Mouse (Mus musculus) kidney, postnatal 36 days (tissue): ENCODE data around the gene 4931428L18Rik.

ENCODE experiments used
- DNase-seq, 2 experiments: peaks; one replicate each; pipeline ENCODE4 v3.0.0; 2021 to 2022; ENCODE audit warnings: mixed read lengths in 2 of 2

4931428L18Rik gene

DNA sequence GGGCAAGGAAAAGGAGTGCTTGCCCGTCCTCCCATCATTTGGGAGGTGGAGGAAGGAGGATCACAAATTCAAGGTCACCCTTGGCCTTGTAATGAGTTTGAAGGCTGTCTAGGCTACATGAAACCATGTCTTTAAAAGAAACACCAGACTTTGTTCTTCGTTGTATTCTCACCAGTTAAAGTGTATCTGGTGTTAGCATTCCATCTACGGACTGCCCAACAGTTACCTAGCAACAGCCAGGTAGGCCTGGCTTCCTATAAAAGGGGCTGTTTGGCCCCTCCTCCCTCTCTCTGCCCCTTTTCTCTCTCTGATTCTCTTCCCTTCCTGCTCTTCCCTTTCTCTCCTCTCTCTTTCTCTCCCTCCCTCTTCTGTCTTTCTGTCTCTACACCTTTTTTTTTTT is 71.9 kb downstream of the 4931428L18Rik start:
- no peak for DNase-seq

DNA sequence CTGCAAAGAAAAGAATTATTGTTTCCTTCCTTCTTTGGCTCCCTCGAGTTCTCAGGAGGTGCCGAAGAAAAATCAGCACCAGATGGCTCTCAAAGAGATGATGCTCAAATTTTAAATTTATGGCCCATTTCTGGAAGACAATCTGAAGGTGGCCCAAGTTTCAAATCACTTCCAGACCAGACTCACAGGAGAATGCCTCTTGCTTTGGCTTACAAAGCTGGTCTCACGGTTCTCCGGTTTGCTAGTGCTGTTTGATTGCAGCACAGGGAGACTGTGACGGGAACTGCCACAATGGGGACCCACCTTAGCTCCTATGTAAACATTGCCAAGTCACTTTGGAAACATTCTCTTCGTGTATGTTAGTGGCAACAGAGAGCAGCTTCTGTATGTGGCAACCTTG is 72.8 kb downstream of the 4931428L18Rik start:
- DNase-seq: no peak

DNA sequence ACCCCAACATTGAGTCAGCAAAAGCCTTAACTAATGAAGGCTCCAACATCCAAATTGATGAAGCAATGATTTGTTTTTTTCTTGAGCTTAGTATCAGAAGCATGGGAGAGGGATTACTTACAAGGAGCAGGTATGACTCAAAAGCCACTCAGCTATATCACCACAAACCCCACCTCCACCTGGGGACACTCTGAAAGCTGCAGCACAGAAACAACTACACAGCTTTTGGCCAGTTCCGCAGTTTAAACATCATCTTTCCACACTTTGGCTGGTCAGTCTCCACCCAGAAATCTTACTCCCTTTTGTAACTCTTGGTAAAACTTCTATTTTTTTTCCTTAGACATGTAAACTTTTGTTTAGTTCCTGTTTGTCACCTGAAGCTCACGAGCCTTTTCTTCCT is 78.9 kb downstream of the 4931428L18Rik start:
- DNase-seq: no peak

DNA sequence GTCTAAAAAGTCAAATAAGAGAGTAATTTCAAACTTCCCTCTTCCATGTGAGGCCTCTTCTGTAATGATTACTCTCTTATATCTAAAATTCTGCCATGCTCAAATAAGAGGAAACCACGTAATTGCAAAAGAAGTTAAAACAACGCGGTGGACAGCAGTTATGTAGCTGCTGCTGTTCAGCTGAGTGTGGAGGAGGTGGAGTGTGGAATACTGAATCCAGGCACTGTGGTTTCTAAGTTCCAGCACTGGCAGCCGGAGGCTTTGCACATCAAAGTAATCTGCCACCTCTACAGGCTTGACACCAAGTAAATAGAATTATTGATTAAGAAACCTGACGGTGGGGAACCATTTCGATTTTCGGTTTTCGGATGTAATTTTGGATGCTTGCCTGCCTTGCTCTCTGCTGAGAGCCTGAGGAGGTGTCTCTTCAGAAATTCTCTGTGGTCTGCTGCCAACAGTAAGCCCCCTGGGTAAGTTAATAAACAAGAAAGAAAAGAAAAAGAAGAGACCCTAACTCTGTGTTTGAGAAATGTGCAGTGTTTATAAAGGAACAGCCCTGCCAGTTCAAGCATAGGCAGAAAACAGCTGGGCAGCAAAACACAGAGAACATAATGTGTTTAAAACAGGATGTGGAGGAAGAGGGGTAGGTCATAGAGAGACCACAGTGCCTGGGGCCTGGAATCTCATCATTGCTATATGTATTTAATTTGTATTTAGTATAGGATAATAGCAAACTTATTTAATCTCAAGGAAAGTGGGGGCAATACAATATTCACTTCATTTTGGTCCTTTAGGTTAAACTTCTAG is 80.0 kb downstream of the 4931428L18Rik start:
- no peak for DNase-seq

DNA sequence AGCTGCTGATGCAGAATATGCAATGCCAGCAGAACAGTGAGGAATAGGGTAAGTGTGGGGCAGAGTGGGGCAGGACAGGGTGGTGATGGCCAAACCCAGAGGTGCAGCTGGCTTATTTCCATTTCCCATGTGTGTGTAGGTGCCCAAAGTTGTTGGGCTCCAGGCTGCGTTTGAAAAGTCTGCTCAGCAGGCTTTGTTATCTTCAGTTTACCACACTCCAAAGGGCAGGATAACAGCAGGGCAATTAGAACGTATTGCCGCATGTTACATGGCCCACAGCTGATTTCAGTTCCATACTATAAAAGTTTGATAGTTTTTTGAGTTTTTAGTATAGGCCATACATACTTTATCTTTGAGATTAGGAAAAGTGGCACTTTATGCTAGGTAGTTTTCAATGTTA is 84.1 kb downstream of the 4931428L18Rik start:
- no peak for DNase-seq

DNA sequence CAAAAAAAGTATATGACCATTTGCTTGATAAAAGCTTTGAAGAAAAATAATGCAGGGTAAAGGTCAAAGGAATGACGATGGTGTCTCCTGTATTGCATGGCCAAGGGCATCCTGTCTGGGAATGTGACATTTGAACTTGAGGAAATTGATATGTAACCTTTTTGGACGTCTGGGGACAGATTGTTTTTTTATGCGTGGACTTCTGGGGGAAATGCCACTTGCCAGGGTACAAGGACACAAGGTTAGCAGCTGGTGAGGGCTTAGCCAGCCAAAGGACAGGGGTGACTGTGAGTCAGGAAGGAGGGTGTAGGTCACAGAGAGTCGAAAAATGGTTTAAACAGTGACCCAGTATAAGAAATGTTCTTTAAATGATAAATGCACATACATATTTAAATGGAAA is 109.0 kb downstream of the 4931428L18Rik start:
- no peak for DNase-seq

DNA sequence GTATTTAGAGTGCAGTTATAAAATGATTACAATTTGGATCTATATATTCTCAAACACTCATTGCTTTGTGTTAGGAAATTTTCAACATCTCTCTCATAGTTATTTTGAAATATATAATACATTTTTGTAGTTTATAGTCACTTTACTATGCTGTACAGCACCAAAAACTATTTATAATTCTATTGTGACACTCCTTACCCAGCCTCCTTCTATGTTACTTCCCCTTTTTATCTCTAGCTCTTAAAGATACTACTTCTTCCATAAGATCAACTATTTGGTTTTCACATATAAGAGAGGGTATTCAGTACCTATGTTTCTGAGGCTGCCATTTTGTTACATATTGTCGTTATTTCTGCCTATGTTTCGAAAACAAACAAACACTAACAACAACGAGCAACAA is 114.5 kb downstream of the 4931428L18Rik start:
- DNase-seq: no peak

DNA sequence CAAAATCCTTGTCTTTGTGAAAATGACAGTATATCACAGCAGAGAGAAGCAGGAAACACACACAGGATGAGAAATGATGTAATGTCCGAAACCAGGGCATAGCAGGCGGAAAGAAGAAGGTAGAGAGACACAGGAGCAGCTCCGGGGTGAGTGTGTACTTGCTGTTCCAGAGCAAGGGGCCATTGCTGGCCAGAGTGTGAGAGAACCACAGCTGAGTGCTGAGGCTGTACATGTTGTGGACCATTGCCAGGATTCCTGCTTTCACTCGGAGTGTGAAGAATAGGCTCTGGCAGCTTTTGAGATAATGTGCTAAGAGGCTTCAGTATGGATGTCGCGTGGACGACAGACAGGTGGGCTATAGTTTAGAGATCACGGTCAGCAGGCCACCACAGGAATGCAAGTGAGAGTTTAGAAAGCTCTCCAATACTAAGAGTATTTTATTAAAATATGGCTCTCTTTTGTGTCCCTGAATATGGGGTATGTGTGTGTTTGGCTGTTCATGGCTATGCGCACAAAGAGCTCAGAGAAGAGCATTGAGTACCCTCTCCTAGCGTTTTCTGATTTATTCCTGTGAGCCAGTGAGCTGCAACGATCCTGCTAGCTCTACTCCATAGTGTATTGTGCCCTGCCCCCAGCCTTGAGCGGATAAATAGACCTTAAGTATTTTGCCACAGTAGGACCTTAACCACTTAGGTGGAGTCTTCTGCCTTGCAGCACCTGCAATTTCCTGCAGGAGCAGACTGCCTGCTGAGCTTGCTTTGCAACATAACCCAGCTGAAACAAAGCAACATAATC is 119.4 kb downstream of the 4931428L18Rik start:
- DNase-seq: peak in 1 of 2 experiments; percentile 5

DNA sequence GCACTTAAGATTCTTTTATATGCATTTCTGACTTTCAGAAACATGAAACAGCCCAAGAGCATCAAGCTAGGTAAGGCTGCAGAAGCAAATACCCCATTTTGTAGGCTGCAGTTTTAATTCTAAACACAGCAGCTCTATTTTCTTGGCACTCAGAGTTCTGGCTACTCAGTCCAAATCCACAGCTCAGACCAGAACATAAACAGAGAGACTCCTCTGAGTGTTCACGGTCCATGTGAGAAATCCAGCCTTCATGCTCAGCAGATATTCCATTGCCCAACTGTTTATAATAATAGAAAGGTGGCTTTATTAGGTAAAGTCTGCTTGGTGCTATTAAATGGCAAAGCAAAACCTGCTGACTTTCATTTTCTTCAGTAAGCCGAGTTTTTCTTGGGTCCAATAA is 120.2 kb downstream of the 4931428L18Rik start:
- no peak for DNase-seq

DNA sequence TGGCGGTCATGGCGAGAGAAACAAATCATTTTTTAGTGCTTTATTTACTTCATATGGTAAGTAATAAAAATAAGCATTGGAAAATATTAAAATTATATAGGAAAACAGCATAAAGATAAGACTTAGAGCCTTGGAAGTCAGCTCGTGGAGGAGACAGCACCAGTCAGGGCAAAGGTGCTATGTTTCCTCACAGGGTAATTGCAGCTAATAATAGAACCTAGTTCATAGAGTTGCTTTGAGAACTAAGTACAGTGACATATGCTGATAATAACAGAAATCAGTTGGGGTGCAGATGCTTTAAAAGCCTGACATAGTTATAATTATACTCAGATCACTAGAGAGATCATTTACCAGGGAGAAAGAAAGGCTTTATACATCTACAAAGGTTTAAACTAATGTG is 125.3 kb downstream of the 4931428L18Rik start:
- no peak for DNase-seq

DNA sequence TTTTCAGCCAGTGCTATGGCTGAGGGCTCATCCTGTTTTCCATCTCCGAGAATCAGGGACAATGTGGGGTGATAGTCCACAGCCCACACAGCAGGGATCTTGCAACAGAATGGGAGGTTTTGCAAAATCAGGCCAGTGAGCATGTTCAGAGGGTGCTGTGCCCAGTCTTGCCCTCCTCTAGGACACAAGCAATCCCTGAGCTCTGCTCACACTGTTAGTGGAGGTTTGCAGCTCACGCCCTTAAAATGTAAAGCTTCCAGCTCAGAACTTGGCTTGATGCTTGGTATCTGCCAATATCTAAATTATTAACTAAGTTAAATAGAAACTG is 126.1 kb downstream of the 4931428L18Rik start:
- DNase-seq: no peak

DNA sequence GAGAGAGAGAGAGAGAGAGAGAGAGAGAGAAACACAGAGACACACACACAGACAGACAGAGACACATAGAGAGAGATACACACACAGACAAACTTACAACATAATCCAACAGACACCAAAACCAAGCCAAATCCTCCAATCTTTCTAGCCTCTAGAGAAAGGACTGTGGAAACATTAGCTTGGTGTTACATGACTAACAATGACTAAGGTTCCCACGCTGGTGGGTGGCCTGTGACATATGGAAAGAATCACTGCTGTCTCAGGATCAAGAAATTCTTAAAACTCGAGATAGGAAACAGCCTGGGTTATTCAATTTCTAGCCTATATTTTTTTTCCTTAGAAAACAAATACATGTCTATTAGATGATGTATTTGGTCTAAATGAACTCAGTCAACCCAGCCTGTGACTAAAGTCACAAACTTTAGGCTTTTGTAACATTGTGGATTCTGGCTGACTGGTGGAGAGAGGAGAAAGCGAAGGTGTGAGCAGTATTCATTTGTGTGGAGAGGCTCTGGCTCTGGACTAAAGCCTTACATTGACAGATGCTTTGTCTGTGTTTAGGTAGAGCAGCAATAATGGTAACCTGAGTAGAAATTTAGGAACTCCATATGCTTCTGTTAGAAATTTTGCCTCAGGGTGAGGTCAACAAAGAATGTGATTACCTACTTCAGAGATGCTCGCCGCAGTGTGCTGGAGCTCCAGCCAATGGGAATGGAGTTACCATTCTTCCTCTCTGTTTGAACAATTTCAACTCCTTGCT is 126.6 kb downstream of the 4931428L18Rik start:
- DNase-seq: no peak

DNA sequence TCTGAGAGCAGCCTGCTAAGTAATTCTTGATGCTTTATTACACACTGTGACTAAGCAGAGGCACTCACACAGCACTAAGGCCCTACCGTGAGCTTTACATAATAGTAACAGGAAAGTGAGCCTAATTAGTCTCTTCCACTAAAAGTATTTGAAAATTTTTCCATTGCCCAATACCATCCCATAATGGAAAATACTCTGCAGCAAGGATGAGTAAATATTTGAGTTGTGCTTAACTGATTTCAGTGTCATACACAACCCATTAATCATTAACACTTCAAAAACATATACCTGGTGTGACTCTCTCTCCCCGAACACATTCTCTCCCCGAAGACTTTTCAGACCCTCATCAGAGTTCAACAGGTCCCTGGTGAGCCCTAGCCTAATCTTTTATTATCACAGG is 127.7 kb downstream of the 4931428L18Rik start:
- DNase-seq: no peak

DNA sequence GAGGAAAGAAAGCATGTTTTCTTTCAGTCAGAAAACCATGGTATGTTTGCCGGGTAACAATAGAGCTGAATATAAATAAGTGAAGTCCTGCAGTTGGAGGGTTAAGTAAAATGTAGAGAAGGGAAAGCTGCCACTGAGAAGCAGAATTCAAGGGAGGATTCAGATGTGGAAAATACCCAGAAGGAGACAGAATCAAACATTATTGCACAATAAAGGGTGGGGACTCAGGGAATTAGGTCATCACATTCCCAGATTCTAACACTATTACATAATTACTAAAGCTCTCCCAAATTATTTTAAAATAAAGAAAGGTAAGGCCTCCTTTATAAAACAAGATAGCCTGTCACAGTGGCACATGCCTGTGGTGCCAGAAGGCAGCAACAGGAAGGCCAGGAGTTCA is 128.5 kb downstream of the 4931428L18Rik start:
- no peak for DNase-seq

DNA sequence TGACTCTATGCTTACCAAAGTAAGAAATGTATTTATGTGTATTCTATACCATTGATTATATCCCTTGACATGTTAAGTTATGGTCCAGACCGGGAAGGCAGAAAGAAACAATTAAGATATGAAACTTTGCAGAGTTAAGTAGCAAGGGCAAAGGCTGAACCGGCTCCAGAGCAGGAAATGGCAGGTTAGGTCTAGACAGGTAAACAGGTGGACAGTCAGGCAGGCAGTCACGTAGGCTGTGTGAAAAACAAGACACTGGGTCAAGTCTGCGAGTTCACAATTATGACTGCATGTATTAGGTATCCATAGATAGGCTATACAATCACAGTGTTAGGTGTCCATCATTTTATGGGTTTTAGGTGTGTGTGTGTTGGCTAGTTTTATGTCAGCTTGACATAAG is 133.8 kb downstream of the 4931428L18Rik start:
- DNase-seq: no peak

DNA sequence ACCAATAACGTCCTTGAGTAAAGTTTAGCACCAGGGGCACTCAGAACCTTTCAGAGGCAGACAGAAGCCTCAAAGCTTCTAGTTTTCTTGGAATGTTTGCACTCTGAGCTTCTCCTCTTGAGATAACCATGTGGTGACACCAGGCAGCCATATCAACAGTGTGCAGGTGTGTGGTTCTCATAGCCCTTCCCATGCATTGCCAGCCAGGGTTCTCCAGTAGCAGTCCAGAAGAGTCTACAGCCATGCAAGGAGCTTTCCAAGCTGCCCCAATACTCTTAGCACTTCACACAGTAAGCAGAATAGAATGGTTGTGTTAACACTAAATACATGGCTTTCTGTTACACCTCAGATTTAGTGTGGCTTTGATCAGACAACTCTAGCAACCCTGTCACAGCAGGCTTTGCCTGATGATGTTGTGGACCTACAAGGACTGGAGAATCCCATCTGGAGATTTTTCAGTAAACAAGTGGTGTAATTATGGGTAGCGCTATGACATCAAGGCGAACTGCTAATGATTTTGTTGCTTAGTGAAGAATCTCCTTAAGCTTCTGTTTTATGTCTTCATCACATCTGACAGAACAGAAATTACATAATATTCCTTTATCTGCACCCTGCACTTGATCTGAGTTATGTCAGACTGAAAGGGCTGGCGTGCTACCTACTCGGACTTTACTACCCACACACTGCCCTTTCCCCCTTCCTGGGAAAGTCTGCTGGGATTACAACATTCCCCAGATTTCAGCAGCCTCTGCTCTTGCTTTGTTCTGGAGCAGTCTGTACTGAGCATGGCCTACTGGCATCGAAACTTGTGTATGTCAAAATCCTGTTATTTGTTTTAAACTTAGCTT is 149.7 kb downstream of the 4931428L18Rik start:
- DNase-seq: peak; percentile 3 to 21

DNA sequence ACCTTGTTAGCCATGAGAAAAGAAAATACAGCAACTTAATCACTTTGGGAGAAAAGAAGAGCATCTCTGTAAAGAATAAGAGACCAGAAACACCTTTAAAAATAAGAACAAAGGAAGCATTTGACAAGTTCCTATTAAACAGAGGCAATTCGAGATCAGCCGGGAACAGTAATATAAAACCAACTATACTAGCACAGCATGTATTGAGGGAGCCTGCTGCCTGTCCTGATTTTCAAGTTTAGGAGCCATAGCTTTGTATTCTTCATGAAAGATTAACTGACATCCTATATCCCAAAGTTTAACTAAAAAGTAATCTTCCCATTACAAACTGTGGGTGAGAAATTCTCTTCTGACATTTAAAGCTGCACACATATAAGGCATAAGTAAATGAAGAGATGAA is 151.3 kb downstream of the 4931428L18Rik start:
- no peak for DNase-seq

DNA sequence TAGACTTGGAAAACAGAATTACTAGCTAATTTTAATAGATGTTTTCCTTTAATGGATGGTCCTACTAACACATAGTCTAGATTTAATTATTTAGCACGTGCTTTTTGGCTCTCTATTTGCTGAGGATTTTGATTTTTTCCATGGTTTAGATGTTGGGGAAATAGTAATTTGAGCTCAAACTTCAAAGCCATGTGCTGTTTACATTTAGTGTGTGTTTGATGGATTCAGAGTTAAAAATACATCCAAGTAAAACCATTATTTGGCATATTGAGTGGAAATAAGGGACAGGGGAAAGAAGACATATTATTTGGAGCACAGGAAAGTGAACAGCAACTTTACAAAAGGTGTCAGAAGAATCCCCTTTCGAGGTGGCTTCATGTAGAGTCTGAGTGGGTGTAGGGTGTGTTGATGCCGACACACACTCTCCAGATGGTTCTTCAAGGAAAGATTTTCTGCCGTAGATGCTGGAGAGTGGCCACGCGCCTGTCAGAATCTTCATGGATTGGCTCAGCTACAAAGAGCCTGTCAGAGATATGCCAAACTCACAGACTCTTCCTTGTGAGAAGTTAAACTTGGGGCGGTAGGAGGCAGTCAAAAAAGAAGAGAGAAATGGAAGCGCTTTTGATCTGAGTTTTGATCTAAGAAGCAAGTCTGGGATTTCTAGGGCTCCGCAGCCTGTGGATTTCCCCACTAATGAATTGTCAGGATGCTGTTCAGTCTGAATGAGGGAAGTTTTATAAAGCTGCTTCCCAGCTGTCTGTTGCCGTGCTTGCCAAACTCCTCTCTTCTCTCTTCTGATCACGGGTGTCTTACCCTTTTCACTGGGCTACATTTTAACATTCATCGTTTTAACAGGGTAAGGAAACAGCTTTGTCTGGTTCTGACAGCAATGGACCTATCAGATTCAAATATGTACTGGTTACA is 157.4 kb downstream of the 4931428L18Rik start:
- DNase-seq: no peak

DNA sequence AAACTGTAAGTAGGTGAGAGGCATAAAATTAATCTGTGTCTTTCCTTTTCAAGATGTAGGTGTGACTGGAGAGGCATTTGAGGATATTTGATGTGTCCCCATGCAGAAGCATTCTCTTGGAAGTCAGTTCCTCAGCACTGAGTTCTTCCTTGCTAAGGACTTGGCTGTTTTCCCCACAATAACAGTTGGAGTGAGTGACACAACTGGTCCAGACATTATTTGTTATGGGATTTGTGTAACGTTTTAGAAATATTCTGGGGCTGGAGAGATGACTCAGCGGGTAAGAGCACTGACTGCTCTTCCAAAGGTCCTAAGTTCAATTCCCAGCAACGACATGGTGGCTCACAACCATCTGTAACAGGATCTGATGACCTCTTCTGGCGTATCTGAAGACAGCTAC is 162.7 kb downstream of the 4931428L18Rik start:
- no peak for DNase-seq

DNA sequence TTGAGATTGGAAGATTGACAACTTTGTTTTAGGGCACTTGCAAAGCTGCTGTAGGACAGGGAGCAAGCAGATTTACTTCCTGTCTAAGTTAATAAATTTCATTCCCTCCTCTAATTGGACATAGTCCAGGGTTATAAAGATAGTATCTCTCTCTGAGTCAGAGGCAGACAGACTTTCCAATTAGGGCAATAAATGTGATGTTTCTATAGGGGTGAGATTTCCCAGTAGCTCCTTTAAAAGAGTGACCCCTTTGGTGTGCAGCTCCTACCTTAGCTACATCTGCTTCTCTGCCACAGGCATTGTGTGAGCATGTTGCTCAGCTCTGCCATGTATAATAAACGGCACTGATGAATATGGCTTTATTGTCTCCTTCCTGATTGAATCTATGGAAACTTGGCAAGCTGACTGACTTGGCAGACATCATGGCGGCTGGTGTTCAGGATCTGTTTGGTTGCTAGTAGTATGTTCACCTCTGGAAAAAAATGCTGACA is 163.6 kb downstream of the 4931428L18Rik start:
- no peak for DNase-seq

DNA sequence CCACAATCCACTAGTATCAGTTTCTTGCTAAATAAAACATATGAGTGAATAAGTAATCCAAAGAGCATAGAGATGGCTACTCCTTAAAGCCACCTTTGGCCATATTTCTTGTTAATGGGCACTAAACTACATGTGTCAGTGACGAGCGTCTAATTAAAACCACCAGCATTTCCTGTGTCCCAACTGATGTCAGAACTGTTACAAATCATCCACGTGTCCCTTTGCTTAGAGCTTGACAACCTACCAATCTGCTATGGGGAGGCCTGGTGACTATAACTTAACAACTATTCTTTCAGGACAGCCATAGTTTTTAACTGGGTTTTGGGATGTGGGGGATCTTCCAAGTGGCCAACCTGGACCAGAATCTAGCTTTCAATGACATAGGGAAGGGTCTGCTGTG is 164.3 kb downstream of the 4931428L18Rik start:
- DNase-seq: no peak
